Mouse (Mus musculus): ENCODE measurements at regions not wholly inside any gene's neighbourhood (a gene's known extent, or its start where the extent isn't known, plus 50 kb on each side); places are given as distances from the start of the nearest gene placed in this dataset.
A peak's percentile ranks its signal among the peaks of the same experiment; 100 is the strongest.

- peak; percentile 51 for DNase-seq
Observed at GRCm38 (mm10) chr13:44408960-44409719, 320.1 kb upstream of the Jarid2 start.

DNA sequence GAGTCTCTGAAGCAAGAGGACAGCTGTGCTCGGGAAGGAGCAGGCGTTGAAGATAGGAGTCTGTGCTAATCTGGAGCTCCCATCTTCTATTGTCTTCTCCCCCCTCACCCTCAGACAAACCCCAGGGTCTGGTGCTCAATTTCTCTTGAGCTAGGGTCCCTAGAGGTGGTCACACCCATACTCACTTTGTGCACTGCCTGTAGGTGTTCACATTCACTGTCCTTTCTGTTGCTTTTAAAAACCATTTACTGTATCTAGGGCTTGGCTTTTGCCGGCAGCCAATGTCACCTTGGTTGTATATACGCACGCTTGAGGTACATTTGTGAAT lies 319.6 kb upstream of the Jarid2 start:
- no peak for DNase-seq

DNA sequence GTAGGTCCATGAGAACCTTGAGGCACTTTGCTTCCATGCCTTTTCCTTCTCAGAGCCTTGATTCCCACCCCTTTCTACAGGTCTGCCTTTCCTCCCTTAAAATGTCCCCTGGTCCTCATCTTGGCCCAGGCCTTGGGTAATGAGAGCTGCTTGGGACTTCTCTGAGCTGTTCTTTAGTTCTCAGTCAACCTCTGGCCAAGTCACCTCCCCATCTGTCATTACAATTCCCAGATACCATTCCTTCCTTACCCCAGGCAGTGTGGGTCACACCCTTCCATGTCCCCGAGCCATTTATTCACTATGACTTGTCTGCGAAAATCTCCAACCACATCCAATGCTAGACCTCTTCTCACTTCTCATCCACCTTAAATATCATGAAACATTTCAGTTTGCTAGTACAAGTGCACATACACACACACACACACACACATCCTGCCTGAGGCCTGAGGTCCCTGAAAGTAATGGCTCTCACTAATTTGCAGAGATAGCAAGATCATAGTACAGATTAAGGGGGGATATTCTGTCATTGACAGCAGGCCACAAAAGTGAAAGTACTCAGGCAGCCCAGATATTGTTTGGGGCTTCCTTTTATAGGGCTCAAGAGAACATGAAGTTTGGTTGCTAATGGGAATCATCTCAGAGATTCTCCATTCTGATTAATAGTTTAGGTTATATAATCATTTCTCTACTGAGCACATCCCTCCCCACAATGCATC lies 317.3 kb upstream of the Jarid2 start:
- DNase-seq = no peak

DNA sequence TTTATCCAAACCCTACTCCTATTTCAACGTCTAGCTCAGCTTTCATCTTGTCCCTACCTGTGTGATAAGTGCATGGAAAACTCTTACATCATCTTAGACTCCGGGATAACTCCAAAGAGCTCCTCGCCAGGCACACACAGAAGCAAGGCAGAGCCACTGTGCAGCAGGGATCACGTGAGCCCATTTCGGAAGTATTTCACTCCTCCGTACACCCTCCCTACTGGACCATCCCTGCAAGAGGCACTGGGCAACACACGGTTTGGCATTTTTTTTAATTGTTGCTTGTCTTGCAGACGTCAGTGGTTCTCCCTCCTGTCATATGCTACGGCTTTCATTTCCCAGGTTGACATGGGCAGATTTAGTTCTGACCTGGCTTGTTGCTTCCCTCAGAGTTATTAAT lies 316.0 kb upstream of the Jarid2 start:
- DNase-seq = no peak

DNA sequence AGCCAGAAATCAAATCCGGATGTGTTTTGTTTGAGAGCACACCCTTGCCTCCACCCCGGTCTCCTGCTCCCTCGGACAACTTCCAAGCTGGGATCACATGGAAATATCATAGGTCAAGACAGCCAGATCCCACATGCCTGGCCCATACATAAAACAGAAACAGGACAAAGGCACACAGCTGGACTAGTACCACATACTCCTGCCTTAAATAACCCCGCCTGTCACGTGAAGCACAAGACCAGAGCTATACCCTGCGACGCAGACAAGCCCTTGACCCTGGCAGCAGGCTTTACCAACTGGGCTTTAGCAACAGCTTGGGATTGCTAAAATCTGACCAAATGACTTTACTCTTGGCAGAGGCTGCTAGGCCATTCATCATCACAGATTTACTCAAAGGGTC lies 313.3 kb upstream of the Jarid2 start:
- DNase-seq = no peak

DNA sequence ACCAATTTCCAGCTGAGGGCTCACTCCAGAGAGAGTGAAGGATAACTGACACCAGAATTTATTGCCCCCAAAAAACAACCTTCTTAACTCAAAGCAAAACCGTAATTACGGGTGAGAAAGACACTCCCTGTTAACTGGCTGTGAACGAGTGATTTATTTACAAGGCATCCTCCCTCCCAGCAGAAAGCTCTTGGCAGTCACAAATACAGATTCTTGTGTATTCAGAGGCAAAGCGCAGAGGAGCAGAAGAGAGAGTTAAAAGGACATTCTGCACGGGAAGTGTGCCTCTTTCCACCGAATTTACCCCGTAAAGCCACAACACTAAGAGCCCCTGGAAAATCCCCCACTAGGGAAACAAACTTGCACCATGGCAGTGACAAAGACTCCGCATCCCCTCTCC lies 312.3 kb upstream of the Jarid2 start:
- DNase-seq = no peak

DNA sequence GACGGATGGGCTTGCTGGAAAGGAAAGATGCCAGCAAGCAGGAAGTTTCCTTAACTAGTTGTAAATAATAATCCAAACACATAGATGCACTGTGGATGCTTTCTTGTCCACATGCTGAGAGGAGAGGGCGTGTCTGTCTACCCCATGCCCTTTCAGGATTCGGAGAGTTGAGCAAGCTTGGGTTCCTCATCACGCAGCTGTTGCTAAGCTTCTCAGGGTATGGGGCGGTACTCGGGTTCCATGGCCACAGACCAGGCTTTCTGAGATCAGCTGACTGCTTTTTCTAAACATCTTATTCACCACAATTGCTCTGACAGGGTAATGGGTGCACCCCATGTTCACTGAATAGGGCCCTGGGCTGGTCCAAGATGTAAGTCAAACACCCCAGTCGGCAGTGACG lies 310.2 kb upstream of the Jarid2 start:
- DNase-seq = no peak

DNA sequence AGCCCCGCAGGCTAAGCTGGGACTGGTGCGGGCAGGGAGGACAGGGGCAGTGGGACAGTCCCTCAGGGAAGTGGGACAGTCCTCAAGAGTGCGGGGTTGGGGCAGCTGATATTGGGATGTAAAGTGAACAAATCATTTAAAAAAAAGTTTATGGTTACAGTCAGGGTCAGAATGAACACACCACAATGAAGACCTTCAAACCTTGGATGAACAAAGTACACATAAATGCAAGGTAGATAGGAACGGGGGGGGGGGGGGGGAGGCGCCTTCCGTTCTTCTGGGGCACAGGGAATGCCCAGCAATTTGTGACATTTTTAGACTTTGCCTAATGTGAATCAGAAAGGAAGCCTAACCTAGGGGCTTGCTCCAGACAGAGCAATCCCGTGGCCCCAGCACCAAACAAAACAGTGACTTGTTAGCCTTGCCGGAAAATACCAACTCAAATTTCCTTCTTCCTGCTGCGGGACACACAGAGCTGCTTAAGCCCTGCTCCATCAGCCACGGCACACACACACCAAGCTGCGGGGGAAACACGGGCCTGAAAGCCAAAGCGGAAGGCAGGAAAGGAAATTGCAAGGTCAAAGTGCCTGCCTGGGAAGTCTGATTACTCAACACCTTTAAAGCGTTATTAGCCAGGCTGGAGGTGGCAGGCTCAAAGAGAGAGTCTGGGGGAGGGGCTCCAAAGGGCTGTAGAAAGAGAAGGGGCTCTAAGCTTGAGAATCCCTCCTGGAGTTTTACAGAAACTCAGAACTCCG lies 309.6 kb upstream of the Jarid2 start:
- peak; percentile 42 for DNase-seq

DNA sequence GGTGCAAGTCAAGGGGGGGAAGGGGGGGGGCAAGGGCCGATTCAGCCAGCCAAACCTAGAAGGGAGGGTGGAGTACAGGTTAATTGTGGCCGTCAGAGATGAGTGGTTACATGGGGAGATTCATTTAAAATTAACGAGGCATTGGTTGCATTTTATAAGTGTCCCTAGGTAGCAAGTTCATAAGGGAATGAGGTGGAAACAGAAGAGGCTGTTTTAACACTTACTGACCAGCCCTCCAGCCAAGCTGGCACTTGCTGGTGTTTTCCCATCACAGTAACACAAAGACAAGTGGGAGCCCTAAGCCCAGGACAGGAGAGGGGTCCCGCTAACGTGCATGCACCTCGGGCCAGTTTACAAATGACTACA lies 309.1 kb upstream of the Jarid2 start:
- DNase-seq = no peak

- no peak for DNase-seq
Observed at GRCm38 (mm10) chr13:44420941-44421340, 308.3 kb upstream of the Jarid2 start.

- DNase-seq = no peak
Observed at GRCm38 (mm10) chr13:44421426-44421825, 307.8 kb upstream of the Jarid2 start.

DNA sequence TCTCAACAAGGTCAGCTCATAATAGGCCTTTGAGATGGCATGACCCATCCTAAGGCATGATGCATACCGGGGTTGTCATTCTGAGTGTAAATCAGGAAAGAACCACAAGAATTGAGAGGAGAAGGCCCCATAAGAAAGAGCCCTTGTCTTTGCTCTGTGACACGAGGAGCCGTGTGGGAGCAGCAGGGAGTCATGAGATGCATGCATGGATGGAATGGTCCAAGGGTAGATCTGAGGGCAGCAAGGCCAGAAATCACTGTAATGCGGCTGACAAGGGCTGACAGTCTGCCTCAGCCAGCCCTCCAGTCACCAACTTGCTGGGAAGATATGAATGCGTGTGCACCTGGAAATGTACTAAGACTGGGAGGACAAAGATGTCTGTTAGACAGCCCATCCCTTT lies 307.4 kb upstream of the Jarid2 start:
- DNase-seq = no peak

DNA sequence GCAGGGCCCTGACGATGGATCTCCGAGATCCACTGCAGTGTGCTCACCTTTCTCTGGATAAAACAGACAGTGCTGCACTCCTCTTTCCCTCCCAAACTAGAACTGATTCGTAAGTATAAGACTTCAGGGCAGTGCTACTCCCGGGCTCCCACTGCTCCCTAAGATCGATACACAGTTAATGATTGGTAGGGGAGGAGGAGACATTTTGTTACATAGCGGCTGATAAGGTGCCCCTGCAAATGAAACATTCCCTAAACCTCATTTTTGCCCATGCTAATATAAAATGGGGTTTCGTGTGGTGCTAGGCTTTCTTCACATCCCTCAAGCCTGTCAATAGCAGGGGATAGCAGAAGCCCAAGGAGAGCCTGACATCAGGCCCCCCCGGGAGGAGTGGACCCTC lies 298.8 kb upstream of the Jarid2 start:
- no peak for DNase-seq

DNA sequence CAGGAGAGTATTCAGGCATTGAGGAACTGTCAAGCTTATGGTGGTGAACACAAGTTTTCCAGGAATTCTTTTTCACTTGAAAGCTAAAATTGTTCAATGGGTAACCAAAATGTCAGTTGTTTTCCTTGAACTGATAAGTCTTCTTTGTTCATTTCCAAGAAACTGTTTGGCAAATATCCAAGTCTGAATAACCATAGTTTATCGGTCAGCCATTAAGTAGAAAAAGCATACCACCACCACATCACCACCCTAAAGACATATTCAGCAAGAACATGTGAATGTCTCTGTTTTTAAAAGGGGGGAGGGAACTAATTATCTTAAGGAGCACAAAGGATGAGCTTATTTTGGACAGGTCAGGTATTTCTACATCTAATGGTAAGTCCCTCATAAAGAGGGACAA lies 291.6 kb upstream of the Jarid2 start:
- DNase-seq = no peak

DNA sequence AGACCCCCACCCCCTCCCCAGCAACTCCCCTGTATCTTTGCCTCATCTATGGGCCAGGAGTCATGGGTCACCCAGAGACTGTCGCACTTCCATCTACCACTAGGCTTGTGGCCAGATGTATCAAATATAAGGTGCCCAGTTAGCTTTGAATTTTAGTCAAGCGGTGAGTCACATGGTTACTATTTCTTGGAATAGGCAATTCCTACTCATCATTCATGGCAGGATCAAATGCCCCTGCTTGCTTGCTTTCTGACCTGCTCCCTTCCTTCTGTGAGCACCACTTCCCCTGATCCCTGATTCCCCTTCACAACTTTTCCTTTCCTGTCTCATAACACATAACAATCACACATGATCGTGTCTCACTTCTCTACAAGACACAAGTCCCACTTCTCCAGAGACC lies 288.2 kb upstream of the Jarid2 start:
- DNase-seq = no peak

DNA sequence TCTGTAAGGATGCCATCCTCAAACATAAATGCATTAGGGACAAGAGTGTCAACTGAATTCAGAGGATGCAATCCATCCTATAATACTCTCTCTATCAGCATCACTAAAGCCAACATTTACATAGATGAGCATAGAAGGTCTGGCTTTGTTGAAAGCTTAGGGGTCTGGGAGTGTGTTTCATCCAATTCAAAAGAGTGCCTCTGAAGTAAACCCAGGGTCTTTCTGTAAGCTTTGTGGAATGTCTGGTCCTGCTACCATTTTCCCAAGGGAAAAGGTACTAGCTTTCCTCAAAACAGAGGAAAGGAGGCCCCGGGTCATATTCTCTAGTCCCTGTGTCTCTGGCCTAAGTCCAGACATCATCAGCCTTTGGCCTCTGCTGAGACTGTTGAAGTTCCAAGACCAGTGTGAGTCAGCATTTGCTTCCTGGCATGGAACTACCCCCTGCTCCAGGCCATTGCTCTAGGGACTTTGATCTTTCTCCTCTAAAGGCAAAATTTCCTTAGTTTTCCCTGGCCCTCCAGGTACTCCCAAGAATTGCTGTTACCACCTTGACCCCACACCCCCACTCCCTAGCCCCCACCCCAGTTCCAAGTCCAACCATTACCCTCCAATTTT lies 280.0 kb upstream of the Jarid2 start:
- DNase-seq = peak; percentile 44

- DNase-seq = no peak
Observed at GRCm38 (mm10) chr13:44451224-44451623, 278.1 kb upstream of the Jarid2 start.

DNA sequence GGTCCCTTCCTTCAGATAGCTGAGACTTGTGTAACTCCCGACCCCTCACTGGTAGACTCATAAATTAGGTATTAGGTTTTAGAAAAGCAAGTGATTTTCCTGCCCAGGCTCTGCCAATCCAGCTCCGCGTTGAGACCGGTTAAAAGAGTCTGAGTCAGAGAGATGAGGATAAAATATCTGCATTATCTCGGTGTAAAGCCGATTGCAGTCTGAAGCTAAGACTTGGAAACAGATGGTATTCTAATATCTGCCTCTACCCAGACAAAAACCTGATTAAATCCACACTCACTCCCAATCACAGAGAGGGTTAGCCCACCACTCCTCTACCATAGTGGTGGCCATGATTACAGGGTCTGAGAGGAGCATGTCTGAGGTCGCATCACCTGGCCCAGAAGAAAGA lies 276.1 kb upstream of the Jarid2 start:
- no peak for DNase-seq

DNA sequence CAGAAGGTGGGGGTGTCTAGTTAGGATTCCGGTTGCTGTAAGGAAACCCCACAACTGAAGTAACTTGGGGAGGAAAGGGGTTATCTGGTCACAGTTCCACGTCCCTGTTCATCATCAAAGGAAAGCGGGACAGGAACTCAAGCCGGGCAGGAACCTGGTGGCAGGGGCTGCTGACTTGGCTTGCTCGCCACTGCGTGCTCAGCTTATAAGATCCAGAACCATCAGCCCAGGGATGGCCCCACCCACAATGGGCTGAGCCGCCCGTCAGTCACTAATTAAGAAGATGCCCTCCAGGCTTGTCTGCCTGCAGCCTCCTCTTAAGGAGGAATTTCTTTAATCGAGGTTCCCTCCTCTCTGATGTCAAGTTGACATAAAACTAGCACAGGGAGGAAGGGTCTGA lies 275.1 kb upstream of the Jarid2 start:
- DNase-seq = no peak

GRCm38 (mm10) chr13:44455193-44455592 lies 274.1 kb upstream of the Jarid2 start:
- DNase-seq = no peak

- DNase-seq = no peak
Observed at GRCm38 (mm10) chr13:44458744-44459143, 270.5 kb upstream of the Jarid2 start.

GRCm38 (mm10) chr13:44459148-44459547 lies 270.1 kb upstream of the Jarid2 start:
- DNase-seq = no peak

DNA sequence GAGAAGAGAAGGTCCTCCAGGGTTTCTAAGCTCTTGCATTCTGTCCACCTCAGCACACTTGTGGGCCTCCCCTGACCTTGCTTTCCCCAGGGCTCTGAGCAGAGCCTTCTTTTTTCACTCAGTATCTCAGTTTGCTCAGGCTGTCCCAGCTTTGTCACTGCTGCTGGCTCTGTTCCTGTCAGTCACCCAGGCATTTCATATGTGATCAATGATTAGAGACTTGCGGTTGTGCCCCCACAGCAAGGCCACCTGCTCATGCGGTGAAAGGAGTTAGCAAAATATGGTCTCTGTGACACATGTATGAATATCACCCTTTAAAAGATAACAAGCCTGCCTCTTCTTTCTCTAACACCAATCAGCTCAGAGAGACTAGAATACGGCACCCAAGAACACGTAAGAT lies 265.6 kb upstream of the Jarid2 start:
- no peak for DNase-seq

All from heart, postnatal 4 days (tissue).